Mouse (Mus musculus) heart, adult 2 months (tissue): ENCODE measurements at regions not wholly inside any gene's neighbourhood (a gene's known extent, or its start where the extent isn't known, plus 50 kb on each side); places are given as distances from the start of the nearest gene placed in this dataset.

Source experiments
- CTCF ChIP-seq: fragments of 200-600 bp; IDR thresholded peaks from 2 replicates; pipeline ENCODE4 v1.8.1; 2022; ENCODE audit warnings: antibody characterized with exemption, mild to moderate bottlenecking, moderate library complexity
- EP300 ChIP-seq: fragments of 200-500 bp; IDR thresholded peaks from 2 replicates; pipeline ENCODE4 v1.6.1; 2011; ENCODE audit warnings: low read depth, low read length, control low read depth; ENCODE audit not compliant: insufficient read depth
- POLR2A ChIP-seq: fragments of 200-500 bp; IDR thresholded peaks from 2 replicates; pipeline ENCODE4 v1.6.1; 2011; ENCODE audit warnings: mild to moderate bottlenecking, low read depth, low read length, control low read depth; ENCODE audit not compliant: insufficient read depth

- TF ChIP-seq POLR2A (no peak), CTCF (no peak), EP300 (peak; percentile 9; the same call in 1 of the 2 replicates)
Observed at GRCm38 (mm10) chr11:117569566-117570101, 84.5 kb upstream of the Tnrc6c start.
